Mouse (Mus musculus): Measurements from ENCODE around the gene Grpel1.
A peak's percentile ranks its signal among the peaks of the same experiment; 100 is the strongest.

Gene Grpel1

DNA sequence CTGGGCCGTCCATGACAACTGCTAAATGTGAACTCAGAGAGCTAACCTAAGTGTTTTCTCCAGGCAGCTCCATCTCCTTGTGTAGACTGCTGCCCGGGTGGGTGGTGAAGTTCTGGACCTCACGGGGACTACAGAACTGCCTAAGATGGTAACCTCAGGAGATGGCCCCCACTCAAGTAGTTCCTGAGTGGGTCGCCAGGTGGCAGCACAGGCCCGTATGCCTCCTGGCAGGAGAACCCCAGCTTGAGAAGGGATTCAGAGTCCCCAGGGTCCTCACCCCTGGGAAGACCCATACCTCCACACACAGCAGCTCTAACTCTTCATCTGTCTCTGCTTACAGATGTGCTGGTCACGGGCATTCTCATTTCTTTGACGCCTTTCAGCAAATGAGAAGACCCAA, 2.0 kb upstream of the Grpel1 start:
- peak; percentile 74 for DNase-seq

DNA sequence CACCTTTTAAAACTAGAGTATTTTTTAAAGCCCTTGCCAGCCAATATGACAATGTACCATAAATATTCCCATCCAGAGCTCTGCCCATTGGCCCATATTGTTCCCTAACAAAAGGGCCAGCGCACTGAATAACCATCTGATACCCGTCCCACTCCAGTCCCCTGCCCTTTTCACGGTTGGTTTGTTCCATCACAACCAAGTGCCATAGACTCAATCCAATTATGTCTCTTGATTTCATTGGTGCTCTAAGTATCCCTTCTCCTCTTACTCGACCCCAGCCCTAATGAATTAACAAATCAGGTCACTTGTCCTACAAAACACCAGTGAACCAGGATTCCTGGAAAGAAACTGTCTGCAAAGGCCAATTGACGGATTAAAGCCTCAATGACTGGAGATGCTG, 1.4 kb upstream of the Grpel1 start:
- peak; percentile 22 for DNase-seq

- no peak for DNase-seq
Measured at GRCm38 (mm10) chr5:36465889-36466288, 1.1 kb downstream of the Grpel1 start.

DNA sequence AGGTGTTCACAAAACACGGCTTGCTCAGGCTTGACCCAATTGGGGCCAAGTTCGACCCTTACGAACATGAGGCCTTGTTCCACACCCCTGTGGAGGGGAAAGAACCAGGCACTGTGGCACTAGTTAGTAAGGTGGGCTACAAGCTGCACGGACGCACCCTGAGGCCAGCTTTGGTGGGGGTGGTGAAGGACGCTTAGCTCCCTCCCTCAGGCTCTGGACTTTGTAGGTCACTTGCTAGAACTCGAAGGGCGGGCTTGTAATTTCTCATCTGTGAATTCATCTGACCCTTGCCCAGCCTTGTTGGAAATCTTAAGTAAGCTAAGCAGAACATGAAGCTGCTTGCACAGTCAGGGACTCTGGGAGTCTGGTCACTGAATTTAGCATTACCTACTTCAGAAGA, 6.4 kb downstream of the Grpel1 start:
- DNase-seq: no peak

DNA sequence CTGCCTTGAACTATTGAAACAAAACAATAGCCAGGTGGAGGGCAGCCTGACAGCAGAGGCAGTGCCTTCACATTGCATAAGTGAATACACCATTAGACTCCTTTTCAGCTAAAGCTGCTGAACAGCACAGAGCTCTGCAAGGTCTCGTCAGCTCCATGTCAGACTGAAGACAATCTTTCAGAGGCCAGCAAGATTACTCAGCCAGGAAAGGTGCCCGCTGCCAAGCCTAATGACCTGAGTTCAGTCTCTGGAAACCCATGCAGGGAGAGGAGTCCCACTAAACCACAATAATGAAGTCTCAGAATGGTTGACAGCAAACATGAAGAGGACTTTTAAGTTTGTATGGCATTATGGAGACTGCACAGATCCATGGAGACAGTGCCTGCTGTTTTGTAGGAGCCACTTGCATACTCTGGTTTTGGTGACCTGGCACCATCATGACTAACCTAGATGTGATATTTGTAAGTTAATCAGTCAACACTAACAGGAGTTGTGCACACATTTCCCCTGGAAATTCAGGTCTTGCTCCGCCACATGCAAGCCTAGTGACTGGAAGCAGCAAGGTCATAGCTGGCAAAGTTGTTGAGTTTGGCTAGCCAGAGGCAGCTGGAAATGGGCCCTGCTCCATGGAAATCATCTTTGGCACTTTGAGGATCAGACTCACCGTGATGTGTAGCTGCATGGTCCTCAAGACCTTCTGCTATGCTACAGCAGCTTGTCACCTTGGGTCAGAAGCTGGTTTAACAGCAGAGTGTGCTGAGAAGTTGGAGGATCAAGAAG, 8.3 kb downstream of the Grpel1 start:
- no peak for DNase-seq

DNA sequence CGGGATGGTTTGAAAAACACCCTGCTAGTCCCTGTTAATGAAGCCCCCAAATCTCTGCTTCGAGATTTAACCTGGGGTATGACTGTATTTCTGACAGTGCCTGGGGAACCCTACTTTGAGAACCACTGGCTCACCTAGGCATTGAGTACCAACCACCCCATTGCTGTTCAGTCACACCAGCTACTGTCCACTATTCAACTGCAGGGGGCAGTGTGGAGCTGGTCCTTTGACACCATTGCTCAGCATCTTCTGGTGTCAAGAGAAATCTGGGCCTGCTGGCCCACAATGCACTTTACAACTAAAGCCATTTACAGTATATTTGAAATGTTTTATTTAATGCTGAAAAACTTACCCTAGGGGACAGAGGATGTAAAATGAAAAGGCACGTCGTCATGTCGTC, 9.5 kb downstream of the Grpel1 start:
- peak; percentile 78 for DNase-seq

DNA sequence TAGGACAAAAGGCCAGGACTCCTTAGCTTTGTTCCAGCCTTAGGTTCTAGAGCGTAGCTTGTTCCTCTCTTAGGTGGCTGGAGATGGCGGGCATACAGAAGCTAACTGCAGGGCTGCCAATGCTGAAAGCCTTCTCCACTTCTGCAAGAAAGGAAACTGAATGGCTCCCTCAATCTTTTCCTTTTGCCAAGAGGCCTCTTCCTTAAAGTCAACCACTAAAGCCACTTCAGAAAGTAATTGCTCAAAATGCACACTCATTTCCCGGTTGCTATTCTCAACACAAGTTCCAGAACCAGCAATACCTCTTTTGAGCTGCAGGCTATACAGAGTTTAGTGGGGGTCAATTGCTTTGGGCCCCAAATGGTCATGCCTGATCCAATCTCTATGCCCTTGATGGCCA, 12.7 kb downstream of the Grpel1 start:
- no peak for DNase-seq

DNA sequence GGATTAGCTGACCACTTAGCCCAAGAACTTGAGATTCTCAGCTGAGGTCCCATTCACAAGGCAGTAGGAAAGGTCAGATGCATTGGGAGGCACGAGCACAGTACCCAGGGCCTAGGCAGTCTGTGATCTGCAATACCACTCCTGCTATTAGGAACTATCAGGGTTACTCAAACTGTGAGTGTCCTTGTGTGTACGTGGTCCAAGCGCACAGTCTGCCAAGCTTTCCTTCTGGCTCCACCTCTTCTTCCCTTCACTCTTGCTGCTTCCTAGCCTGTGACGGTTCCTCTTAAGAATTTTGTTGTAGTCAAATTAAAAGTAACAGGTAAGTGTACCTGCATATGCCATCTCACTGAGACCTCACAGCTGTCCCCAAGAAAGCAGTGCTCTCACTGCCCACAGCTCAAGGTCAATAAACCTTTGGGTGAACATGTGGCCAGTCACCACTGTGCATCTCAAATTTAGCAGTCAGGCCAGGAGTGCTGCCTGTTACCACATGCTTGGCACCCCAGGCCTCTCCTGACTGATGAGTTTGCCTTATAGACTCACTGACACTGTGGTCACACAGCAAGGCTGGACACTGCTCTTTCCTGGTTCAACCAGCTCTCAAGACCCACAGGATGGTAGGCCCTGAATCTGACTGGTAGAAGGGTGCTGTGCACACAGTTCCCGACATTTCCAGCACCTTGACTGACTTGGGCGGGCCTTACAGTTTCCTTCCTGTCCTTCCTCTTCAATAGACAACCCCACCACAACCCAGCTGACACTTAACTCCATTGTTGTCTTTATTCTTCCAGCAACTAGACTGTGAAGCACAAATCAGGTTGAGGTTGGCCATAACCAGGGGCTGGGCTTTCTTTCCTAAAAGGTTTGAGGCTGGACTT, 14.0 kb downstream of the Grpel1 start:
- no peak for DNase-seq

- DNase-seq: no peak
Measured at GRCm38 (mm10) chr5:36479735-36480134, 14.9 kb downstream of the Grpel1 start.

DNA sequence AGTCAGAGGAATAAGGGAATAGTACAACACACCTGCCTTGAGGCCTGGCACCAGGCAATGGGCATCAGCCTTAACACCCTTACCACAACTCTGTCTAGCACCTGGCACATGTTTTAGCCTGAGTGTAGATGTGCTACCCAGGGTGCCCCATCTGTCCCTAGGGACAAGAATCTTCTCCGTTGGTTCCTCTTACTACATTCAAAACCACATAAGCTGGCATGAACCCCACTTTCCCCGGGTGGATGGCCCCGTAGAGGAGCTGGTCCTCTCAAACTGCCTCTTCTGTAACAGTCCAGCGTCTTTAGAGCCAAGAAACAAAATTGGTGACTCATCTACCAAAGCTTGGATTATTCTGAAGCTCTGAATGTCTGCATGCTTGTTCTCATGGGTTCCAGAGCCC, 15.6 kb downstream of the Grpel1 start:
- DNase-seq: no peak

GRCm38 (mm10) chr5:36481114-36481513, 16.3 kb downstream of the Grpel1 start:
- no peak for DNase-seq

- DNase-seq: no peak
Measured at GRCm38 (mm10) chr5:36483203-36484101, 18.7 kb downstream of the Grpel1 start.

DNA sequence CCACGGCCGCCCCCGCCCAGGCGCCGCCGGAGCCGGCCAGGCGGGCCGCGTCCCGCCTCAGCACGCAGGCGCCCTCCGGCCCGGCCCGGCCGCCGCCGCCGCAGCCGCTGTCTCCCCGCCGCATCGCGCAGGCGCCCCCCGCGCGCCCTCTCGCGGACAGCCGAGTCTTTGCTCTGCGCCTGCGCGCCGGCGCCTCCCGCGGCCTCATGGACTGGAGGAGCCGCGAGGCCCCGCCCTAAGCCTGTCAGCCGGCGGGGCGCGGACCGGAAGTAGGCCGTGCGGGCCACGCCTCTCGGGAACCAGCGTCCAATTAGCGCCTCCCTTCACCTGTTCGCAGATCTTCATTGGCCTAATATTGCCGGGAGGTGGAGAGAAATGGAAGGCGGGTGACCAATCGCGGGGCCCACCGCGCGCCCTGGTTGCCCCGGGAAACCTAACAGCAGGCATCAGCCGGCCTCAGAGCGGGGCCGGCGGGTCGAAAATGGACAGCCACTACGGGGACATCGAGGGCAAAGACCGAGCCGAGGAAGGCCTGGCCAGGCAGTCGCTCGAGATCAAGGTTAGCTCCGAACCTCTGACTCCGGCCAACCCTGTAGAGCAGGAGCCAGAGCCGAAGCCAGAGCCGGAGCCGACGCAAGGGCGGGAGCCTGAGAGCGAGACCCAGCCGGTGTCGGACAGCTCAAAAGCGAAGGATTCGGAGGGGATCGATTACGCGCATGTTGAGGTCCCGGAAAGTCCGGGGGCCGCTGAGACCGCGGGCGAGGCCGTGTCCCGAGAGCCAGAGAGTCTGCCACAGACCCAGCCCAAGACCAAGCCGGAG, 19.6 kb downstream of the Grpel1 start, which contains the start of the genes Tada2b and Ccdc96:
Gene Tada2b (minus strand): TSS at position 115 of the 820 bp plus-strand sequence.
Gene Ccdc96 (plus strand): TSS at position 418 of the 820 bp plus-strand sequence.
- peak; percentile 99 for DNase-seq

DNA sequence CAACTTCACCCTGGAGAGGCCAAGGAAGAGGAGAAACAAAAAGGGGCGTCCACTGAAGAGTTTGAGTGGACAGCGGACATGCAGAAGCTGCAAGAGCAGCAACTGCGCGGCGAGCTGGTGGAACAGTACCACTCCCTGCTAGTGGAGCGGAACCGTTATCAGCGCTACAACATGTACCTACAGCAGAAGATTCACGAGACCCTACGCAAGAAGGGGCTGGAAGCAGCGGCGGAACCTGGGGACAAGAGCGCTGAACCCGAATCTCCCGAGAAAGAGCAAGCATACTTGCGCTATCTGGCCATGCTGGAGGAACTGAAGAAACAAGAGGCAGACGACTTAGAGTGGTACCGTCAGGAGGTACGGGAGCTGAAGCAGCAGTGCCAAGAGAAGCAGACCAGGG, 20.5 kb downstream of the Grpel1 start:
- peak; percentile 21 for DNase-seq

- DNase-seq: peak; percentile 42
Measured at GRCm38 (mm10) chr5:36489225-36489624, 24.4 kb downstream of the Grpel1 start.

DNA sequence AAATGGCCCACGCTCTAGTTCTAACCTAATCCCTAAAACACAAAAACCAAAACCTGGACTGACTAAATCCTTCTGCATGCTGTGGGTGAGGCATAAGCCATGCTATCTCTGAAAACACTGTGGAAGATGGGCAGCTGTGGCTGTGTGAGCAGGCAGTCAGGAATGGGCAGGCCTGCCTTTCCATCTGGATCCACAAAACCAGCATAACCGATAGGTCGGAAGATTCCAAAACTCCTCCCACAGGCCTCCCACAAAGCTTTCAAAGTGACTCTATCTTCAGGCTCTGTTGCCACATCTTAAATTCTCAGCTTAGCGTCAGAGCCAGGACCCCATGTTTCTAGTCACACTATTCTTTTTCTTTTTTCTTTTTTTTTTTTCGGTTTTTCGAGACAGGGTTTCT, 29.1 kb downstream of the Grpel1 start:
- no peak for DNase-seq

GRCm38 (mm10) chr5:36494709-36495108, 29.9 kb downstream of the Grpel1 start:
- no peak for DNase-seq

DNA sequence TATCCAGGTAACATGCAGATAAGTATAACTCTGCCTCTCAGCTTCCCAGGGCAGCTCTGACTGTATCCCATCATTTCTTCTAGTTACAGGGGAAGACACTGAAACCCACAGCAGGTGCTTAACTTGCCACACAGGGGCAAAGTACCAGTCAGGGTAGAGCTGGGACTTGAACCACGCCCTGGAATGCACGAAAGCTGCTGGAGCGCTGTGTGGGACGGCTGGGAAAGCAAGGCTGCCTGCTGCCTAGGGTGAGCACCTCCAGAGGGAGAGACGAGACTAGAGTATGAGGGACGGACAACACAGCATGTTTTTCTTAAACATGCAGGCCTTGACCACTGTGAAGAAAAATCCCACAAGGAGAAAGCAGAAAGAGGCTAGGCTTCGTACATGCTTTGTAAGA, 40.4 kb downstream of the Grpel1 start:
- no peak for DNase-seq

DNA sequence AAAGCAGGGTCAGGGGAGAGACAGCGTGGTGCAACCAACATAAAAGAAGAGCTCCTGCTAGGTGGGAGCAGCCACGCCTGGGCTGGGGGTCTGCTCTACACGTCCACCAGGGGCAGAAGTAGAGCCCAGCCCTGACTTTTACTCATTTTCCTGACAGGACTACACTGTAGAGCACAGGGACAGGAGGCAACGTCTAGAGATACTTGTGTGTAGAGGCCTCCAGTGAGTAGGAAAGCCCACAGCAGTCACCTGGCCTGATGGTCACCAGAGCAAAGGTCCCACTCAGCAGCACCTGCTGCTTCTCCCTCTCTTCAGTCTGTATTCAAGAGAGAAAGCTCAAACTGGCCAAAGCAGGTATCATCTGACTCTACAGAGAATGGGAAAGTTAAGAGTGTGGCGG, 40.8 kb downstream of the Grpel1 start:
- DNase-seq: no peak

- DNase-seq: no peak
Measured at GRCm38 (mm10) chr5:36508351-36508750, 43.6 kb downstream of the Grpel1 start.

- DNase-seq: no peak
Measured at GRCm38 (mm10) chr5:36510956-36511355, 46.2 kb downstream of the Grpel1 start.

- DNase-seq: no peak
Measured at GRCm38 (mm10) chr5:36515126-36515525, 50.3 kb downstream of the Grpel1 start.
